Mouse (Mus musculus): ENCODE measurements around the gene Mill1. TPM values are rescaled to one million over a fixed set of nuclear protein-coding genes. Genes with fewer than 3 reads are reported as not detected.

Gene Mill1
- polyA plus RNA-seq, 1 experiment from 2014 or later, result not detected

Other genes starting within 250 kb of the Mill1 start
- gene Ceacam13, start 235.5 kb upstream of the Mill1 start, polyA plus RNA-seq (2015; fragmentation: Nextera tagmentation; extraction: Ambion mirVana), result not detected in 2 replicates
- not detected in 2 replicates for gene Ceacam12, start 179.4 kb upstream of the Mill1 start, polyA plus RNA-seq (2015; fragmentation: Nextera tagmentation; extraction: Ambion mirVana)
- not detected in 2 replicates for gene Igfl3, start 68.9 kb upstream of the Mill1 start, polyA plus RNA-seq (2015; fragmentation: Nextera tagmentation; extraction: Ambion mirVana)
- not detected in 2 replicates for gene Psg18, start 109.7 kb downstream of the Mill1 start, polyA plus RNA-seq (2015; fragmentation: Nextera tagmentation; extraction: Ambion mirVana)
- not detected in 2 replicates for gene Psg28, start 186.7 kb downstream of the Mill1 start, polyA plus RNA-seq (2015; fragmentation: Nextera tagmentation; extraction: Ambion mirVana)
- gene Psg26, start 238.8 kb downstream of the Mill1 start, polyA plus RNA-seq (2015; fragmentation: Nextera tagmentation; extraction: Ambion mirVana), result not detected in 2 replicates

Data from liver, embryonic 16.5 days (tissue).